Mouse (Mus musculus): ENCODE data around the gene Slc16a8.

Gene Slc16a8

GRCm38 (mm10) chr15:79254661-79255060 is at the start of gene Slc16a8:
Gene Slc16a8, minus strand, starts transcription at chr15:79254761.
- DNase-seq (ENCODE audit: low spot score in 2 of 2) = no peak

GRCm38 (mm10) chr15:79303725-79304124 is 49.2 kb upstream of the Slc16a8 start:
- DNase-seq (ENCODE audit: low spot score in 2 of 2) = no peak

DNA sequence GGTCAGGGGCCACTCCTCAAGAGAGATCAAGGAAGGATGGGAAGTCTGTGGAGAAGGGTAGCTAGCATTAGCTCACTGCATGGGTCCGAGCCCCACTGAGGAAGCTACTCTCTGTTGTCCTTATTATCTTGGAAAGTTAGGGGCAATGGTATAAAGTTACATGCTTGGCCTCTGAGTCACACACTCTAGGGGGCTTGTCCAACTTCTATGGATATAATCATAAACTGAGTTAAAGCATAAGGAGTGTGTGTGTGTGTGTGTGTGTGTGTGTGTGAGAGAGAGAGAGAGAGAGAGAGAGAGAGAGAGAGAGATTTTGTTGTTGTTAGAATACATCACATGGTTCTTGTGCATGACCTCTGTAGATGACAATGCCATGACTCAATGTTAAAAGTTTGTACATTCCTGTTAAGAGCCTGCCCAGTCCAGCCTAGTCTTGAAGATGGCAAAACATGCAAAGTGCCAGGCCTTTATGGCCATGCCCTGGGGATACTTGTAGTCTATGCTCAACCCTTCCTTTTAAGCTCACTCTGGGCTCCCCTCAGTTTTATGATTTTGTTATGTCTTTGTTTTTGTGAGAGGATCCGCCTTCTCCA is 45.1 kb upstream of the Slc16a8 start:
- no peak for DNase-seq (ENCODE audit: low spot score in 2 of 2)

DNA sequence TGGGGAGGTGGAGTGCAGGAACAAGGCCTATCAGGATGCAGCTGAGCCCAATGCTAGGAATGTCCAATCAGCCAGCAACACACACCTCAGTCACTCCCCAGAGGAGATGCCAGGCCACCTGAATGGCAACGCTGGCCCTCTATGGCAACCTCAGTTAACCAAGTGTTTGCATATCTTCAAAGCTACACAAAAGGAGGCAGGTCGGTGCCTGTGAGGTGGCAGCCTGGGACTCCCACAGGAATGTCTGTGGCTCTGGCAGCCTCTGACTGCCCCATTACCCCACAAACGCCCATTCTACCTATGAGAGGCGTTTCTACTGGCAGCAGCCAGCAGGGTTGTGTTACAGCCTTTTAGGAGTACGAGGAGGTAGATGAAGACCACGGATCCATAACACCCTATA is 44.0 kb upstream of the Slc16a8 start:
- DNase-seq (ENCODE audit: low spot score in 2 of 2) = no peak

DNA sequence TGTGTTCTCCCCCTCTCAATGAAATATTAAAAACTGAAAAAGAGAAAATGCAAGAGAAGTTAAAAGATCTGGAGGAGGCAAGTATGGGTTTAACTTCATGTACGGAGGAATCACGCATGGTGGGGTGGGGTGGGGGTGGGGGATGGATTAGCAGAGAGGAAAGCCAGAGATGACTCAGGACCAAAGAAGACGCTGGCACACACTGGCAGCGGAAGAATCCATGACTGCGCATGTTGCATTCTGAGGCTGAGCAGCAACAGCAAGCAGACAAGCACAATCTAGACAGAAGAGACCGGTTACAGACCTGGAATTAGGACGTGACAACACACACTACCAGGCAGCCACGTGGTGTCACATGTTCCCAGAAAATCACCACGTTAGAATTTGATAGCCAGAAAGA is 38.2 kb upstream of the Slc16a8 start:
- no peak for DNase-seq (ENCODE audit: low spot score in 2 of 2)

- no peak for DNase-seq (ENCODE audit: low spot score in 2 of 2)
These were observed 35.8 kb upstream of the Slc16a8 start for GRCm38 (mm10) chr15:79290340-79290739.

- DNase-seq (ENCODE audit: low spot score in 2 of 2) = no peak
These were observed 34.9 kb upstream of the Slc16a8 start for GRCm38 (mm10) chr15:79289441-79289840.

DNA sequence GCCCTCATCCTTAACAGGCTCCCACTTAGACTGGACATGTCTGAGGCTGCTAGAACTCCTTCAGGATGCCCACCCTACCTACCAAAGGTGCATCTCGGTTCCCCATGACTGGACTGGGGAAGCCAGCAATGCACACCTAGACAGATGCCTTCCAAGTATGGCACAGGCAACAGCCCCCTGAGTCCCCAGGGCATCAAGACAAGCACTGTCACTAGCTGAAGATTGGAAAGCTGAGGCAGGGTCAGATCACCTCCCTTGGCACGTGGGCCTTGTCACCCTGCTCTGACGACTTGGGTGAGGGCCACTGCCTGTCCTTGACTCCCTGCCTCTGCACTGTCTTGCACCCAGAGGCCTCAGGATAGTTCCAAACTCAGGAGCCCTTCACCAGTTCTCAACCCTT is 33.8 kb upstream of the Slc16a8 start:
- DNase-seq (ENCODE audit: low spot score in 2 of 2) = no peak

DNA sequence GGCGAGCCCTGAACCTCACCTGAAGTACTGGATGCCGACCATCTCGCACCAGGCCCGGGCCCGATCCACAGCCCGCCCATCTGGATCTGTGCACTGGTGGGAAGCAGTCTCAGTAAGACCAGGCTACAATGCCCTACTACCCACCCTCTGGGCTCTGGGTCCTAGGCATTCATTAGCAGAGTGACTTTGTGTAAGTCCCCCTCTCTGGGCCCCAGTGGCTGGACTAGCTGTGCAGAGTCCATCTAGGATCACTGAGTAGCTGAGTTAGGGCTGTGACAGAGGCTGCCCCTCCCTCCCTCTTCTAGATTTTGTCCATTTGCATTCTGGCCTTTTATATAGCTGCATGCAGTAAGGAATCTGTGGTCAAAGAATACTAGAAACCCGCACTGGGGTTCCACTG is 32.5 kb upstream of the Slc16a8 start:
- DNase-seq (ENCODE audit: low spot score in 2 of 2) = no peak

DNA sequence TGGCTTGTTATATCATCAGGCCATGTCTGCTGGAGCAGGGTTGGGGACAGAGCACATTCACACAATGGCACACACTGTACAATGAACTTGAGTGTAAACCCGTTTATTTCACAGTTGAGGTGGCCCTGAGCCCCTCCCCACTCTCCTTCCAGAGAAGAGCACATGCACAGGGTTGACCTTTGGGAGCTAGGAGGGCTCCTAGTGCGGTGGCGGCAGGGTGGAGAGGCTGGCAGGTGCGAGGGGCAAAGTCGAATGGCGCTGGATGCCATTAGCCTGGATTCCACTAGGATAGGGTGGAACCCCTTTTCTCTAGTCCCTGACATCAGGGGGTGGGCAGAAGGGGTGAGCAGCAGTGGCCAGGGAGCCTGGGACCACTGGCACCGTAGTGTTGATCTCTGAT is 31.6 kb upstream of the Slc16a8 start:
- DNase-seq (ENCODE audit: low spot score in 2 of 2) = no peak

DNA sequence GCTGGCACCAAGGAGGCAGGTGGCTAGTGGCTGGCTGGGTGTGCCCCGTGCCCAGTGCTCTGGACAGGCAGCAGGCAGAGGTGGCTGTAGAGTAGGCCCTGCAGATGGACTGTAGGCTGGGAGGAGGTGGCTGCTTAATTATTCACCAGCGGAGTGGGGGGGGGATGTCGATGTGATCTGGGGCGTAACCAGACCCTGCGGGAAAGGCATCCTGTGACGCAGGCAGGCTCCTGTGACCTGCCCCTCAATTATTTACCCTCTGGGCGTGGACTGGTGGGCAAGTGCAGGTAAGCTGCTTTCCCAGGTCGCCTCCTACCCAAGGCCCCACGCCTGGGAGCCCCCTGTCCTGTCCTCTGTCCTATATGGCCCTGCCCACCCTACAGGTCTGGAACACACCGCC is 30.8 kb upstream of the Slc16a8 start, which contains the start of gene Baiap2l2:
Gene Baiap2l2, minus strand, starts transcription at position 139 of the 400 bp plus-strand sequence.
- no peak for DNase-seq (ENCODE audit: low spot score in 2 of 2)

GRCm38 (mm10) chr15:79283371-79283770 is 28.8 kb upstream of the Slc16a8 start:
- DNase-seq (ENCODE audit: low spot score in 2 of 2) = no peak

- no peak for DNase-seq (ENCODE audit: low spot score in 2 of 2)
These were observed 27.9 kb upstream of the Slc16a8 start for GRCm38 (mm10) chr15:79282434-79282833.

DNA sequence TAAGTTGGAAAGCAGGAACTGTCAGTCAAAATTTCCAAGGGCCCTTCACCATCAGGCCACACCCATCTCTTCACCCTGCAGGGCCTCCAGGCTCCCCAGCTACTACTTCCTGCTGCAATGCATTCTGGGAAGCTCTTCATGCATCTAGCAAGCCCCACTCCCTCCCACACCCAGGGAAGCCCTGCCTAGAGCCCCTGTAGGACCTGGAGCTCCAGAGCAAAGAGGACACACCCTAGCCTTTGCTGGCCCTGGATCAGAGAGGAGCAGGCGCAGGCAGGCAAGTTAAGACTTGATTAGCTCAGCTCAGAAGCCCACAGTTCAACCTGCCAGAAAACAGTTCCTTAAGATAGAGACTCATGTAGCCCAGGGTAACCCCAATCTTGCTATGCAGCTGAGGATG is 26.8 kb upstream of the Slc16a8 start:
- DNase-seq (ENCODE audit: low spot score in 2 of 2) = no peak

DNA sequence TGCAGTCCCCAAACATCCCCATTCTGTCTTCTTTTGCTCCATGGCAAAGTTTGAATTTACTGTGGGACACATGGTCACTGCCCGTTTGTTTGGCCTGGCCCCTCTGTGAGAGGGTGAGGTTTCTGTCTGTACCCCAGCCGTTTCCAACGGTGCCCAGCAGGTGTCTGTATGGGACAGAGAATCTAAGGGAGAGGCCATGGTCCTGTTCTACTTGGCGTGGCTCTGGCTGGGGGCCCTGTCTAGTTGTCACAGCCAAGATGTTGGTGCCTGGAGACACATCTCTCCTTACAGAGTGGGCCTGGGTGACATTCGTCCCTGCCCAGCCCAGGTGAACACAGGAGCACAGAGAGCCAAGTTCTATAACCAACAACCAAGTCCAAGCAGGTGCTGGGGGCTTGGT is 26.3 kb upstream of the Slc16a8 start:
- DNase-seq (ENCODE audit: low spot score in 2 of 2) = no peak

DNA sequence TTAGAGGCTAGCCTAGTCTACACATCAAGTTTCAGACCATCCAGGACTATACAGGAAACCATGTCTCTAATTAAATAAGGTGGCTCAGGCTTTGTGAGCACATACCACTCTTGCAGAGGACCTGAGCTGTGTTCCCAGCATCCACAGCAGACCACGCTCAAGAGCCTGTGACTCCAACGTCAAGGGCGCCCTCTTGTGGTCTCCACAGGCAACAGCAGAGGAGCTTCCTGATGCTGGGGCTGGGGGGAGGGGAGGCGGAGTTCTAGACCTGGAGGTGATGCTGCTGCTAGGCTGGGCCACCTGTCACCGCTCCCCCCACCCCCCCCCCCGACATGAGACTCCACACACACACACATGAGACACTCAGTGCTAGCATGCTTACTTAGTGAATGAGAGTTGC is 25.6 kb upstream of the Slc16a8 start:
- no peak for DNase-seq (ENCODE audit: low spot score in 2 of 2)

DNA sequence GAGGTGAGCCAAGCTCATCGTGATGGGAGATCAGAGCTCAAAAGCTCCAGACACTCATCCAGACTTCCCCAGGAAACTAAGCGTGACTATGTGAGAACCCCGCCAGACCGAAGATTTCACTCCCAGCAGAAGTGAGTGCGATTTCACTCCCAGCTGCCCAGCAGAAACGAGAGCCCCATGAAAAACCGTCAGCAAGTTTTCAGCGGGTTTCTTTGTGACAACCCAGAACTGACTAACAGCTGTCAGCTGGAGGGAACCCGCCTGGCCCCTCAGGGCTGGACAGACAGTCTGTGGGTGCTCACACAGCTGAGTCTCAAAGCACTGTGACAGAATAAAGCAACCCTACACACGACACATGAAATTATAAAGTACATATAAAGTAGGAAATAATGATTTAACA is 23.2 kb upstream of the Slc16a8 start:
- DNase-seq (ENCODE audit: low spot score in 2 of 2) = no peak

GRCm38 (mm10) chr15:79273020-79273419 is 18.5 kb upstream of the Slc16a8 start:
- DNase-seq (ENCODE audit: low spot score in 2 of 2) = no peak

DNA sequence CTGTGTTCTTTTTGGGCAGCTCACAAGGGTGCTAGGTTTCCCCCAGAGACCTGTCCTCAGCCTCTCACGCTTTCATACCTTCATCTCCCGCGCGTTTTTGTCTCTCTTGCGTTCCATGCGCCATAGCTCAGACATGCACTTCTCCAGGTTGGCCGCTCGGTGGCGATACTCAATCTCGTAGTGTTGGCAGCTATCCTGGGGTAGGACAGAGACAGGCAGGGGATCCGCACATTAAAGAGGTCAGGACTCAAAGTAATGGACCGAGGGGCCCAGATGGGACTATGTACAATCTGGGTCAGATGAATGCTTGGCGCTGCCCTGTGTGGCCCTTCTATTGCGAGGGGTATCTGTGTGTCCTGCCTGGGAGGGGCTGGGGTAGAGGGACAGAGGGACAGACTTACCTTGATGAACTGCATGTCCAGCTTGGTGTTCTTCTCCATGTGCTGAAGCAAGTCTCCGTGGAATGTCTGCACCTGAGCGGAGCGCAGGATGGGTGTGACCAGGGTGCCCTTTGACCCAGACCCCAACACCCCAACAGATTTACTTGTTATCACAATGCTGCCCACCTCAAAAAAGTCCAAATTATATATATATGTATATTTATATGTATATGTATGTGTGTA is 16.7 kb upstream of the Slc16a8 start:
- no peak for DNase-seq (ENCODE audit: low spot score in 2 of 2)

DNA sequence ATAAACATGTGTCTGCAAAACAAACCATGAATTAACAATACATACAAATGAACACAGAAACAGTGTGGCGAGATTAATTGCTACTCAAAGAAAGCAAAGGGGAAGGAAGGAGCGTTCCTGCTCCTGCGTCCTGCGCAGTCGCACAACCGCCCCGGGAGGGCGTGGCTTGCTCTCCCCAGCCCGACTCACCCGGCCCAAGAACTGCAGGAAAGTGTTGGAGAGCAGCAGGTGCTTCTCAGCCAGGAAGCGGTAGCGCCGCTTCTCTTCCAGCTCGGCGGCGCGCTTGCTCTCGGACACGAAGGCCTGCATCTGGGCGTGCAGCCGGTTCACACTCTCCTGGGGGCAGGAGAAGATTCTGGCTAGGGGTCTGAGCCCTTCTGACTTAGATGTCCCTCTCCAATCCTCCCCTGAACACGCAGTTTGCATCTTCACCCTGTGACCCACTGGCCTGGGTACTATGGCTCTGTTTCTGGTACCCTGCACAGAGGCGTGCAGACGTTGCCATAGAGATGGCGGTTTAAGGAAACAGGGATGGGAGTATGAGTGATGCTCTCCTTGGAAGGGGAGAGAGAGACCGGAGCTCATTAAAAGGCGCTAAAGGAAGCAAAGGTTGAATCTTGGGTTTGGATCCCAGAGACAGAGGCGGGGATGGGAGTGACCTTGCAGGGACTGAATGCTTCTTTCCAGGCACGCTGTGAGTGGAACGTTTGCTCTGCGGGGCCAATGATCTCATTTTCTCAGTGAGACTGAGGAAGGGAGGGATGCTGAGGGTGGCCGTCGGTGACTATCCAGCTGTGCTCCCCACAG is 16.0 kb upstream of the Slc16a8 start:
- no peak for DNase-seq (ENCODE audit: low spot score in 2 of 2)

DNA sequence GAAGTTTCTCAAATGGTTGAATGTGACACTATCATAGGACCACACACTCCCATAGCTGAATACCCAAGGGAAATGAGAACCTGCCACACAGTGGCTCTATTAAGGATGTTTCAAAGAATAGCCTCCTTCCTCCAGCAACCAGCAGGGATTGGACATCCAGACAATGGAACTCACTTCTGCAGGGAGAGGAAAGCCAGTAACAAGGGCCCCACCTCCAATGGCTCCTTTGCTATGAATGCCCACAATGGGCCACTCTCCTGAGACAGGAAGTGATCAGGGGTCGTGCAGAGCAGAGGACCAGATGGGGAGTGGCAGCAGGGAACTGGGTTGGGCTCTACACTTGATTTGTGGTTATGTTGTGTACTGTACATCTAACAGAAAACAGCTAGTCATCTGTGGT is 14.0 kb upstream of the Slc16a8 start:
- no peak for DNase-seq (ENCODE audit: low spot score in 2 of 2)

DNA sequence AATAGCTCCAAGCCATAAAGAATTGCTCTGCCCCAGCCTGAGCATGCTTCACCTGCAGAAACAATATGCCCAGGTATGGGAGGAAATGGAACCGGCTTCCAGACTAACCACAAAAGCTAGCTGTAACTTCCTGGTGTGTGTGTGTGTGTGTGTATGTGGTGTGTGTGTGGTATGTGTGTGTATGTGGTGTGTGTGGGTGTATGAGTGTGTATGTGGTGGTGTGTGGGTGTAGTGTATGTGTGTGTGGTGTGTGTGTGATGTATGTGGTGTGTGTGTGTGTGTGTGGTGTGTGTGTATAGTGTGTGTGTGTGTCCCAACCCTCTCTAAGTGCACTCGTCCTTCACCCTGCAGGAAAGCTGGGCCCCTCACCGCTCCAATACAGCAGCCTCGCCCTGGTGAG is 10.8 kb upstream of the Slc16a8 start:
- no peak for DNase-seq (ENCODE audit: low spot score in 2 of 2)

- DNase-seq (ENCODE audit: low spot score in 2 of 2) = no peak
These were observed 9.2 kb upstream of the Slc16a8 start for GRCm38 (mm10) chr15:79263726-79264125.
